Mouse (Mus musculus) limb, embryonic 10.5 days (tissue): Measurements from ENCODE around the gene Ypel3. TPM values are rescaled to one million over a fixed set of nuclear protein-coding genes. Genes with fewer than 3 reads are reported as not detected.

Source experiments
- DNase-seq: peaks from one replicate; pipeline ENCODE4 v3.0.0-alpha.2; 2017; ENCODE audit warnings: low spot score
- H3K27ac ChIP-seq: fragments of 300-500 bp; sonication (generic); 2 replicates; pipeline ENCODE4 v1.5.1; 2016; ENCODE audit warnings: mild to moderate bottlenecking
- H3K27me3 ChIP-seq: fragments of 300-500 bp; sonication (generic); 2 replicates; pipeline ENCODE4 v1.6.1; 2016; ENCODE audit warnings: low read depth, mild to moderate bottlenecking; ENCODE audit not compliant: poor library complexity, severe bottlenecking
- H3K36me3 ChIP-seq: fragments of 300-500 bp; sonication (generic); 2 replicates; pipeline ENCODE4 v1.6.1; 2016; ENCODE audit warnings: mild to moderate bottlenecking, moderate library complexity
- H3K4me1 ChIP-seq: fragments of 300-500 bp; sonication (generic); 2 replicates; pipeline ENCODE4 v1.6.1; 2016
- H3K4me3 ChIP-seq: fragments of 300-500 bp; sonication (generic); 2 replicates; pipeline ENCODE4 v1.5.1; 2016; ENCODE audit warnings: mild to moderate bottlenecking, moderate library complexity
- H3K9me3 ChIP-seq: fragments of 300-500 bp; sonication (generic); replicated peaks from 2 replicates; pipeline ENCODE4 v1.6.1; 2016; ENCODE audit warnings: mild to moderate bottlenecking
- WGBS: fragments of 180-500 bp; shearing (Covaris S2); methylation state at CpG from one replicate; pipeline ENCODE4 v1.1.7; 2016; 5-methylcytosine and 5-hydroxymethylcytosine counted together
- polyA plus RNA-seq: library from polyadenylated mRNA; unstranded; fragments of >200 nt; fragmentation: Nextera tagmentation; extraction: Ambion mirVana; gene quantifications from 2 replicates; pipeline ENCODE4 v1.2.1, GENCODE M21; 2016

The Ypel3 gene
- polyA plus RNA-seq, 1 experiment from 2014 or later = 84.9 TPM

DNA sequence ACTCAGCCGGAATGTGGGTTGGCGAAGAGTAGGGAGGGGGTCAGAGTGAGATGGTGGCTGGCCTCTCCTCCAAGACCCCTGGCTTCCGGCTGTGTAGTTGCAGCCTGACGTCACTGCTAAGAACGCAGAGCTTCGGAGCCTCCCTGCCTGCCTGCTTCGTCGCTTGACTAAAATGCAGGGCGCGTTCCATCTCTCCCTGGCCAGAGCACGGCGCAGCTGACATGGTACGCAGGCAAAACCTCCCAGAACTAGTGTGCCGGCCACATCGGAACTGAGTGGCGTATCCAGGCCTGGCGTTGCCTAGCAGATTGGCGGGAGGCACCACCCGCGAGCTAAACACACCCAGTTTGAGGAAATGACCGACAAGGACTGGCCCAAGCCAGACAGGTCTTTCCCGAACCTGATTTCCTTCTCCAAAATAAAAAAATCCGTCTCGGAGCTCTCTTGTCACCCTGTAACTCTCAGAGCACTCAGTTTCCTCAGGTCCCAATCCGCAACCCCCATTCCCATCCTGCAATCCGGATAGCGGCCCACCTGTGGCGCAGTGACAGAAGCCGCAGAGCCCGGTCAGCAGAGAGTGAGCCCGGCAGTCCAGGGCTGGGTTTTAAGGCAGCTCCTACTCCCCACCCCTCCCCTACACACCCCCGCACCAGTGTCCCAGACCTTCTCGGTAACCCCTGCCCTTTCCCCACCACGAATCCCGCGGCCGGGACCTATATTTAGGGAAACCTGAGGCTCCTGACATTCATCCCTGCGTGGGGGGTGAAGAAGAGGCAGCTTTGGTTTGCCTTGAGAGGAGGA lies 22.9 kb downstream of the Ypel3 start:
- no peak for DNase-seq
- H3K4me1 ChIP-seq = peaks cover 43% of the 10 kb centered on the region

DNA sequence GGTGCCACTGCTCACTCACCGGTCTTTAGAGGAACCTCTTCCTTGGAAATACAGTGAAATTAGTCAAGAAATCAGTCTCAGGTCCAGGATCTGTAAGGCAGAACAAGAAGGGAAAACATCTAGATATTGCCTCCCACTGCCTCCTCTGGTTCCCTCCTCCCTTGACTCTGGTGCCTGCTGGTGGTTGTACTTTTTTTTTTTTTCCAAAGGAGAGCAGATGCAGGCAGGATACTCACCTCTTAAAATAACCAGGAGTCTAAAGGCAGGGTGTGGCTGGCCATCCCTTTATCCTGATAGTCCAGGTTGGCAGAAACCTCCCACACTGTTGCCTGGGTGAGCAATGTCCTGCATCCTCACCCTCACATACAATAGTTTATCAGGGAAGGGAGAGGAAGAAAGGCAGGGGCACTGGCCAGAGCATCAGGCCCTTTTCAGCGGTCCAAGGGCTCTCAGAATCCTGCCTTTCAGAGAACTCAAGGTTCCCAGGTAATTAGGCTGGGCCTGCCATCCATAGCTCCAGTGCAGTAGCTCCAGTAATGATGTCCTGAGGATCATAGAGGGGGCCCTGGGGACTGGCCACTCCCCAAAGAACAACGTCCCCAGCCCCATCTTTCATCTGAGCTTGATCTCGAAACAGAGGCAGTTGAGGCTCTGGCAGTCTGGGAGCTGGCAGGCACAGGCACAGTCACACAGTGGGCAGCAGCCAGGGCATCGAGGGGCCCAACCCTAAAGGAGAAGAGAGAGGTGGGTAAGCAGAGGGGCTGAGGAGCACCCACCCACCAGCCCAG lies 23.7 kb downstream of the Ypel3 start:
- no peaks in the 10 kb centered on the region for H3K27me3 ChIP-seq
- peak overlapping the region; percentile 95 for H3K27ac ChIP-seq
- DNase-seq = no peak
- WGBS = 50% methylated on average over 5 of the region's 5 CpGs
- H3K9me3 ChIP-seq = no peaks in the 10 kb centered on the region
- H3K36me3 ChIP-seq = peaks cover 68% of the 10 kb centered on the region
- peak overlapping the region; percentile 89 for H3K4me3 ChIP-seq
- peaks cover 42% of the 10 kb centered on the region for H3K4me1 ChIP-seq

More for the DNA sequence above, 22.9 kb downstream of the Ypel3 start:
- H3K4me3 ChIP-seq = peak overlapping the region; percentile 89
- peaks cover 68% of the 10 kb centered on the region for H3K36me3 ChIP-seq
- 1% methylated on average over 38 of the region's 38 CpGs for WGBS
- H3K9me3 ChIP-seq = no peaks in the 10 kb centered on the region
- H3K27ac ChIP-seq = peak overlapping the region; percentile 95
- H3K27me3 ChIP-seq = no peaks in the 10 kb centered on the region

DNA sequence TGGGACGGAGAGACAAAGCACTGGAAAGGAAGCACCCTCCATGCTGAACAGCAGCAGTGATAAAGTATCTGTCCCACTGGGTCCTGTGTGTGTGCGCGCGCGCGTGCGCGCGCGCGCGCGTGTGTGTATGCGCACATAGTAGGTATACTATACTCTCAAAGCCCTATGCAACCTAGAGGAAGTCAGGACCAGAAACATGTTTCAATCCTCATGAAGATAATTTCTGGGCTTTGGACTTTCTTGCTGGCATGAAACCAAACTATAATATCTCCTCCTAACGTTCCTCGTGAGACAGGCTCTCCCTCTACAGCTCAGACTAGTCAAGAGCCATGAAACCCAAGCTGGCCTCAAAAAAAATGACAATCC lies 24.3 kb downstream of the Ypel3 start:
- no peaks in the 10 kb centered on the region for H3K9me3 ChIP-seq
- peaks cover 65% of the 10 kb centered on the region for H3K36me3 ChIP-seq
- 0 out of 2 replicates have a peak overlapping the region, but pooled peaks have one; percentile 89 for H3K4me3 ChIP-seq
- no peak for DNase-seq
- H3K4me1 ChIP-seq = peaks cover 37% of the 10 kb centered on the region
- no peaks in the 10 kb centered on the region for H3K27me3 ChIP-seq
- H3K27ac ChIP-seq = peak overlapping the region; percentile 95
- whole genome bisulfite sequencing = 97% methylated on average over 16 of the region's 16 CpGs

DNA sequence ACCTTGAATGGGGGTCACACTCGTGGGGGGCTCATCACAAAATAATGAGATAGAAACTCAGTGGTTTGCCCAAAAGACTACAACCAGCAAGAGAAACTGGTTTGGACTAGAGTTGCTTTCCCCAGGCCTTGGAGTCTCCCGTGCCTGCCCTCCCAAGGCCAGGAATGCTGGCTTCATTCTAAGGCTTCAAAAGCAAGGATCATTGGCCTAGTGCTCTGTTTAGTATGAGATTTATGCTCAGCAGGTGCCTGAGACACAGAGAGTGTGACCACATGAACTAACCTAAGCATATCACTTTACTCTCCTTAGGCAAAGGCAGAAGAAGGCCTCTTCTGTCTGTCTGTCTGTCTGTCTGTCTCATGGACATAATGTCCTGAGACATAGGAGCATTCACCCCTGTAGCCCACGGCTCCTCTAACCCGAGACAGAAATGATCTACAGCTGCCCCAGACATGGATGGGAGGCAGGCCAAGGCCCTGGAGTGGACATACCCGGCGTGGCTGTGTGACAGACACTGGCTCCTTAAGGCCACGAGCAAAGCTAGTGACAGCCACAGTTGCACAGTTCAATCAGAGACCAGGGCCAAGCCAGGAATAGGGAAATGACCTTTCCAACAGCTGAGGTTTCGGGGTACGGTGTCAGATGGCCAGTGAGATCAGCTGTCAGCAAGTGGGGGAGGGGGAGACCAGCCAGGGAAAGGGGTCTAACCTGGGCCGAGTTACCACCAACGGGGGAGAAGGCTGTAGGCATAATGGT lies 25.6 kb downstream of the Ypel3 start:
- Histone ChIP-seq H3K4me1 (peaks cover 27% of the 10 kb centered on the region), H3K27ac (no peak overlapping the region), H3K9me3 (no peaks in the 10 kb centered on the region), H3K4me3 (no peak overlapping the region), H3K27me3 (no peaks in the 10 kb centered on the region), H3K36me3 (peaks cover 64% of the 10 kb centered on the region)
- 87% methylated on average over 11 of the region's 11 CpGs for WGBS
- DNase-seq = no peak

DNA sequence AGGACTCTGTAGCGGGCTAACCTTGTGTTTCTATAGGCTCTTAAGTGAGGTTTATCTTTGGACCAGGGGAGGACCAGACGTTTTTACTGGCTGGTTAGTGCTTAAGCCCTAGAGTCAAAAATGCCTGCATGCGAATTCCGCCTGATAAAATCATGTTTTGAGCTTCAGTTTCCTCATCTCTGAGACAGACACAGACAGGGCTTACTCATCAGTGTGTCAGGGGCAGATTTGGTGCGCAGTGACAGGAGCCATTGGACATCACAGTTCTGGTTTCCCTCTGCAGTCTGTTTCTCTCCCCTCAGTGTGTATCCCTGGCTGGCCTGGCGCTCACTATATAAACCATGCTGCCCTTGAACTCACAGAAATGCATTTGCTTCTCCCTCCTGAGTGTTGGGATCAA lies 26.4 kb downstream of the Ypel3 start:
- no peak for DNase-seq
- Histone ChIP-seq H3K4me1 (peaks cover 27% of the 10 kb centered on the region), H3K36me3 (peaks cover 62% of the 10 kb centered on the region), H3K9me3 (no peaks in the 10 kb centered on the region), H3K27ac (no peak overlapping the region), H3K4me3 (no peak overlapping the region), H3K27me3 (no peaks in the 10 kb centered on the region)
- WGBS = 90% methylated on average over 6 of the region's 6 CpGs

DNA sequence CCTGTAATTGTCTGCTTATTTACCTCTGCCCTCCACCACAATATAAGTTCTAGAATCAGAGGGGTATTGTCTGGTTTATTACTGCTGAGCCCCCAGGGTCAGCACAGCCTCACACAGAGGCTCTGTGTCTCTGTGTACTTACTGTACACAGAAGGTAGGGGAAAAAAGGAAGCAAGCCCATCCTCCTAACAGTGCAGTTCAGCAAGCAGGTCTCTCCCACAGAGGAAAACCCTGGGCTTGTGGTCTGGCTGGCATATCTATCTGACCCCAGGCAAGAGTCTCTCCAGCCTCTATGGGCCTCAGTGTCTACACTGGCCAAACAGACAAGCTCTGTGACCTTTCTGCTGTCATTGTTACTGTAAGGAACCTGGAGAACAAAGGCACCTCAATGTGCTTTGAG lies 27.0 kb downstream of the Ypel3 start:
- no peaks in the 10 kb centered on the region for H3K9me3 ChIP-seq
- peaks cover 33% of the 10 kb centered on the region for H3K4me1 ChIP-seq
- no peak overlapping the region for H3K27ac ChIP-seq
- H3K36me3 ChIP-seq = peaks cover 62% of the 10 kb centered on the region
- no peak for DNase-seq
- no peaks in the 10 kb centered on the region for H3K27me3 ChIP-seq
- no peak overlapping the region for H3K4me3 ChIP-seq

DNA sequence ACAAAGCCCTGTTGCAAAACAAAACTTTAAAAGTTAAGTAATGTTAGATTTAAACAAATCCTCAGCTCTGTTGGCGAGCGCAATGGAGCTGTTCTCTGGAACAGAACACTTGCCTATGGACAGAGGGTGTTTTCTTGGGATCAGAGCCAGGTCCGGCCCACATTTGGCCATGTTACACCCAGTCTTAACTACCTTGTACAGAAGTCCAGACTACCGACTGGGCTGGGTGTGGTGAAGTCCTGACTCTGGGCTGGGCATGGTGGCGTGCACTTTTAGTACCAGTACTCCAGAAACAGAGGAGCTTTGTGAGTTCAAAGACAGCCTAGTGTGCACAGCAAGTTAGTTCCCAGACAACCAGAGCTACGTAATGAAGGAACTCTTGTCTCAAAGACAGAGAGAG lies 30.2 kb downstream of the Ypel3 start:
- H3K4me3 ChIP-seq = no peak overlapping the region
- H3K4me1 ChIP-seq = peaks cover 29% of the 10 kb centered on the region
- no peaks in the 10 kb centered on the region for H3K9me3 ChIP-seq
- no peaks in the 10 kb centered on the region for H3K27me3 ChIP-seq
- WGBS = 92% methylated on average over 6 of the region's 6 CpGs
- H3K36me3 ChIP-seq = peaks cover 53% of the 10 kb centered on the region
- no peak overlapping the region for H3K27ac ChIP-seq
- no peak for DNase-seq

DNA sequence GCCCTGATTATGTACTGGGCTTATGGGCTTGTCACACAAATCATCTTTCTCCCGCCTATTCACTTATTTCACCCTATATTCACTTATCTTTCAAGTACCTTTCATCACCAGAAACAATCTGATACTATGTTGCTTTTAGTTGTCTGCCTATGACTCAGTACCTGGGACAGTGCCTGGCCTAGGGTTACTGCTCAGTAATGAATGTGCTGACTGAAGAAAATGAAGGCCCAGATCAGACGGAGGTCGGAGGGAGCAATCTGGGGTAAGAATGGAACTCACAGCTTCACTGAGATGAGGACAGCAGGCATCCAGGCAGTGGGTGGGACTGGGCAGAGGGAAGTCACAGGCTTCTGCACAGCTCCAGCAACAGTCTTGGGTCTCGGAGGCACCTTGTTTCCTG lies 30.6 kb downstream of the Ypel3 start:
- H3K9me3 ChIP-seq = no peaks in the 10 kb centered on the region
- DNase-seq = no peak
- H3K36me3 ChIP-seq = peaks cover 49% of the 10 kb centered on the region
- 0 out of 2 replicates have a peak overlapping the region, but pooled peaks have one; percentile 92 for H3K27ac ChIP-seq
- H3K4me3 ChIP-seq = peak overlapping the region; percentile 71
- H3K4me1 ChIP-seq = peaks cover 29% of the 10 kb centered on the region
- 83% methylated on average over 4 of the region's 4 CpGs for WGBS
- no peaks in the 10 kb centered on the region for H3K27me3 ChIP-seq

DNA sequence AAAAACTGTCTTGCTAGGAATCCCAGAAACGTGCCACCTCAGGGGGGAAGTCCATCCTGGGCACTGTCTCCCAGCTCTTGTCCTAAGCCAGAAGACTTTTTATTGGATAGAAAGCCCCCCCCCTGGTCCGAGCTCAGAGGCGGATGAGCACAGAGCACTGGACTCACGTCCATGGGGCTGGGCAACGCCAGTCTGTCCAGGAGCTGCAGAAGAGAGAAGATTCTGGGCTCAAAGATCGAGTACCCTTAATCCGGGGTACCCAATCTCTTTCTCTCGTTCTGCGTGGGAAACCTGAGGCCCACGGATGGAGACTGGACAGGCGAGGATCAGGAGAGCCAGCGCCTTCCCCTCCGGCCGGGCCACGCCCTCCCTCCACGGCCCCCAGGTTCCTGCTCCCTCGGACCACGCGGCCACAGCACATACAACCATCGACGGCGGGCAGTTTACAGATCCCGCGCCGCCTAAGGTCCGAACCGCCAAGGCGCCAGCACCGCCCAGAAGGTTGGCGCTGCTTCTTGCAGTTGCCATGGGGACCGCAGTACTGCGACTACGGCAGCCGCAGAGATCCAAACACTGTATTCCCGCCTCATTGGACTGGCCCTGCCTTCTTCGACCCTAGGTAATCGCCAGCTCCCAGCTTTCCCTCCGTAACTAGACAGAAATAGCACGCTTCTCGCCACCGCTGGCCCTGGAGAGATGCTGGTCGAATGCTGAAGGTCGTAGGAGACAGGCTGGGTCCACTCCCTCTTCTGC lies 32.1 kb downstream of the Ypel3 start:
- Histone ChIP-seq H3K36me3 (peaks cover 35% of the 10 kb centered on the region), H3K4me3 (peak overlapping the region; percentile 71), H3K27ac (peak overlapping the region; percentile 92), H3K4me1 (peaks cover 29% of the 10 kb centered on the region), H3K9me3 (no peaks in the 10 kb centered on the region), H3K27me3 (no peaks in the 10 kb centered on the region)
- peak; percentile 90 for DNase-seq
- WGBS = 0% methylated on average over 43 of the region's 43 CpGs

DNA sequence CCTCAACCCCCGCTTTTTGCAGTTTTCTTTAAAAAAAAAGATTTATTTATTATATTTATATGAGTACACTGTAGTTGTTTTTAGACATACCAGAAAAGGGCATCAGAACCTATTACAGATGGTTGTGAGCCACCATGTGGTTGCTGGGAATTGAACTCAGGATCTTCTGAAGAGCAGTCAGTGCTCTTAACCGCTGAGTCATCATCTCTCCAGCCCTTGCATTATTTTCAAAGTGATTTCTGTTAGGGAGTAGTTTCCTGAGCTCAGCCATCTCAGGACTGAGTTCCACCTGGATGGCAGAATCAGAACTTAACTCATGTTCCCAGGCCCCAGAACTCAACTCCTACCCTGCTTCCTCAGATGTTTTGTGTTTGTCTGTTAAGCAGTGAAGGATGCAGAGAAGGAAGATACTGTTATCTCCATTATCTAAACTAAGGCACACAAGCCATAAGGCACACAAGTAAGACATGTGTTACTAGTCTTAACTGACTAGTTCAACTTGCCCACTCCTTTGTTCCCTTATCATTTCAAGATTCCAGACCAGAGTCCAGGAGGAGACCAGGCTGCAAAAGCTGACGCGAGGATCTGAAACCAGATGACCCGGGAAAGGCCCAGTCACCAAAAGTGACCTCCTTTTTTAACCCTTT lies 33.1 kb downstream of the Ypel3 start:
- Histone ChIP-seq H3K4me3 (peak overlapping the region; percentile 71; the same call in 1 of the 2 replicates), H3K4me1 (peaks cover 29% of the 10 kb centered on the region), H3K36me3 (peaks cover 25% of the 10 kb centered on the region), H3K27me3 (no peaks in the 10 kb centered on the region), H3K9me3 (no peaks in the 10 kb centered on the region), H3K27ac (peak overlapping the region; percentile 92)
- 68% methylated on average over 5 of the region's 5 CpGs for WGBS
- no peak for DNase-seq

DNA sequence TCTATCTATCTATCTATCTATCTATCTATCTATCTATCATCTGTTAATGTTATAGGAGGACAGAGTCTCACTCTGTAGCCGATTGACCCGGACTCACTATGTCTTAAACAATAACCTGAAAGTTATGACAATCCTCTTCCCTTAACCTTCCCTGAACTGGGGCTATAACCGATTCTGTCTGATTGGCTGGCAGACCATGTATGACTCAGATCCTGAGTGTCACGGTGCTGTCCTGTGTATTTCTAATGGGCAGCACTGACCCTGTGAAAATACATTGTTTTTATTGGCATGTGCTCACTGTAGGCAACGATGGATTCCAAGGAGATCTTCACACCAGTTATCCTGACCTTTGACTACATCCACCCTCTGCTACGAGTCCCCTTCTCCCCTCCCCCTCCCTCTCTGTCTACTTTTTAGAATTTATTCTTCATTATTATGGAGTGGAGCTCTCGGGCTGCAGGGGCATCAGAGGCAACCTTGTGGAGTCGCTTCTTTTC lies 39.0 kb downstream of the Ypel3 start:
- no peaks in the 10 kb centered on the region for H3K36me3 ChIP-seq
- no peaks in the 10 kb centered on the region for H3K4me1 ChIP-seq
- H3K9me3 ChIP-seq = no peaks in the 10 kb centered on the region
- no peak for DNase-seq
- H3K4me3 ChIP-seq = no peak overlapping the region
- 77% methylated on average over 8 of the region's 8 CpGs for WGBS
- no peak overlapping the region for H3K27ac ChIP-seq
- H3K27me3 ChIP-seq = no peaks in the 10 kb centered on the region

DNA sequence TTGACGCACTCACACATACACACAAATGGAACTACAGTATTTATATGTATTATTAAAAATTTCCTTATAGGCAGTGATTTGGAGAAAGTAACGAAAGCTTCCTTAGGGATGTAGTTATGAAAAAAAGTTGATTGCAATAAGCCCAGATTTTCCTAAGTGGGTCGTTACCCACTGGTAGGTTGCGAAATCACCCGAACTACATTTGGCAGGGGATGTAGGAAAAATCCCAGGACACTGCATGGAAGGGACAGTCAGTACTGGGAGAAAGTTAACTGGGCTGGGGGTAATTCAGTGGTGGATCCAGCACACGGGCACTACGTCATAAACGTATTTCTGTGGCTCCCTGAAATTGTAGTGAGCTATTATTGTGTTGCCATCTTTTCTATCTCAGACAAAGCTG lies 39.7 kb downstream of the Ypel3 start:
- H3K9me3 ChIP-seq = no peaks in the 10 kb centered on the region
- H3K27me3 ChIP-seq = no peaks in the 10 kb centered on the region
- no peak for DNase-seq
- no peak overlapping the region for H3K27ac ChIP-seq
- no peak overlapping the region for H3K4me3 ChIP-seq
- H3K4me1 ChIP-seq = no peaks in the 10 kb centered on the region
- no peaks in the 10 kb centered on the region for H3K36me3 ChIP-seq
- WGBS = 90% methylated on average over 8 of the region's 8 CpGs
